Mouse (Mus musculus): Measurements from ENCODE around the gene Tmem19.

DNA sequence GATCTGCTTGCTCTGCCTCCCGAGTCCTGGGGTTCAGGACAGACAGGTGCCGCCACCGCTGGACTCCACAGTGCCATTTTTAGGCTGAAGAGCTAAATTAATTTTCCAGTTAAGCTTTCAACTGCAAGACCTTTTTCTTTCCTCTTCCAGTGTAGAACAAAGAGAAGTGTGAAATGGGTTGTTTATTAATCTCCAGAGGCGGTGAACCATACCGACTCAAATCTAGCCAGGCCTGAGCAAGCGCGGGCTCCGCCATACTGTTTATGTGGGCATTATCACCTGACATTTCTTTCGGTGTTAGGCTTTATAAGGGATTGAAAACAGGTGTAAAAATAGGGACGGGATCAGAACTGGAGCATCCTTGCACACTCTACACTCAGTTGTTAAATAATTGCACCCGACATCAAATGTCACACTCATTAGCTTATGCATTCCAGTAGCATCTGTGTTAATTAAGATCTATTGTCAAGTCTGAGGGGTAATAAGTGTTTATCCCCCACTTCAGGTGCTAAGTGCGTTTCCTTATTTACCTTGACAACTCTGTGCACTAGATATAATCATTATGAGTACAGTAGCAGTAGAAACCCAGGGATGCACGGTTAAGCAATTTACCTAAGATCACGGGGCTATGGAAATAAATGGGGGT lies 48.5 kb downstream of the Tmem19 start:
- TF ChIP-seq CTCF (IDR thresholded peaks at IDR 0.05; ENCODE audit: low read depth) (no peak), EP300 (IDR thresholded peaks at IDR 0.05; ENCODE audit: low read depth) (no peak)

Measured in liver, embryonic 14.5 days (tissue).